Mouse (Mus musculus): ENCODE measurements around the gene 2410131K14Rik.

The 2410131K14Rik gene

DNA sequence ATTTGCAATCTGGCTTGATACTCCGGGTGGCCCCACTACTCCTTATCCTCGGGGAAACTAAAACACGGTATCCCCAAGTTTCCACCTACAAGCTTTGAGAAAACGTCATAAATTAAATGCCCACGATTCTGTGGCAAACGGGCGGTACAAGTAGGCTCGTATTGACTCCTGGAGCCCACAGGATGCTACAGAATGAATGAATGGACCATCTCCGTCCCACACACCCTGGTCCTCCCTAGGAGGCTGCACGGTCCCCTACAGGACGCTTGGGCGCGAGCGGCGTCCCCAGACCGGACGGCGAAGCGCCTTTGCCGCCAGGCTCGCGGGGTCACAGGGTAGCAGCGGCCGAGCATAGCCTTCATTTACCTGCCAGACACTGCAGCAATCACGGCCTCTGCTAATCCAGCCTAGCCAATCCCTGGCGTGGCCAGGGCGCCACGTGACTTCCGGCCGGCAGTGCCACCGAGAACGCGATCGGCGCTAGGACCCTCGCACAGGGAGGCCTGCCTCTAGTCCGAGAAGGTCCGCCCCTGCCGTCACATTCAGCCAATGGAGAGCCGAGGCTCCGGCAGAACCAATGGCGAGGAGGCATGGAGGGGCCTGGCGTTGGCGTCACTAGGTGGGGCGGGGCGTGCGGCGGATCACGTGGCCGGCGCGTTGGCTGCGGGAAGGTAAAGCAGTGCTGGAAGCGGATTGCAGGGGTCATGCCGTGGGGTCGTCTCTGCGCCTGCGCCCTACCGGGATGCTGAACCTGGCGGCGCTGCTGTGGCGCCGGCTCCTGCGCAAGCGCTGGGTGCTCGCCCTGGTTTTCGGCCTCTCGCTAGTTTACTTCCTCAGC, at the start of gene 2410131K14Rik, which contains the start of gene Rnft2:
Gene 2410131K14Rik (plus strand): TSS at position 622 of the 838 bp plus-strand sequence.
Gene Rnft2 (minus strand): TSS at position 511 of the 838 bp plus-strand sequence.
- peak; percentile 100 for DNase-seq

DNA sequence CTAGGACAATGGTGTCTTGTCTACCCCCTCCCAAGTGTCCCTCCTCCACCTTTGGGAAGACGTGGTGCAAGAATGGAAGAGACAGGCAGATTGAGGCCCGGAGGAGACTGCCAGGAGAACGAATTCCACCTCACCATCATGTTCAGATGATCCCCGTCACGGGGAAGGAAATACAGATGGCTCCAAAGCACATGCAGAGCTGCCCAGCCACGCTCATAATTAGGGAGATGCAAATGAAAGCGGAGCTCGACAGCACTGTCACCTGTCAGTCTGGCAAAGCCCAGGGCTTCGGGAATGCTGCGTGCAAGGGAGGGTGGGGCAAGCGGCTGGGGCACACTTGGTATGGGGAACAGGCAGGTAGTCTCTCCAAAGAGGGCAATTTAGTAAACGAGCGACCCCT, 47.6 kb upstream of the 2410131K14Rik start:
- no peak for DNase-seq

- DNase-seq, result no peak
Observed at GRCm38 (mm10) chr5:118199670-118200069, 45.4 kb upstream of the 2410131K14Rik start.

DNA sequence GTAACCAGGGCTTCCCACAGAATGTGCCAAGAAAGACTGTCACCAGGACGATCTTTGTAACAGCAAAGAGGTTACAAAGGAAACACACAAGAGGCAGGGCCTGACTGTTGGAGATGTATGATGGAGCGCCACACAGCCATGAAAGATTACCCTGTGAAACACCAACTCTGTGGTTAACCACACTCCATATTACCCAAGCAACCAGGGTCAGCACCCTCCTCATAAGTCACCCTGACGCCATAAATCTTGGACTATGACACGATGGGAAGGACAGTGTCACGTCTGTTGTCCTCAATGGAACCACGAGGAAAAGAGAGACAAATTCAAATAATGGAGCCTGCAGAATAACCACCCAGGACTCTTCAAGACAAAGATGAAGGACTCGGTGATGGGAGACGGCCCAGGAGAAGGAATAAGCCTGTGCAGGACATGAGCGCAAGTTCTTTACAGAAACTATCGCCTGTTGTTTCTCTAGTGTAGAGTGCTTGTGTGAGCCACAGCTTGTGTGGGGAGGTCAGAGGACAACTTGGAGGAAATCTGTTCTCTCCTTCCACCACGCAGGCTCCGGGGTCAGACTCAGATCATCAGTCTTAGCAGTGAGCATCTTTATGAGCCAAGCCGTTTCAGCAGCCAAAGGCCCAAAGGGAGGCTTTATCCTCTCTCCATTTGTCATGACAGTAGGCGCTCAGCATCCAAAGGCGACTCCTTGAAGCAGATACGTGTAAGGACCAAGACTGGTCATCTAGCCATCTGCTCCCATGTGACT, 40.2 kb upstream of the 2410131K14Rik start:
- DNase-seq, result peak in 1 of 2 experiments; percentile 4

DNA sequence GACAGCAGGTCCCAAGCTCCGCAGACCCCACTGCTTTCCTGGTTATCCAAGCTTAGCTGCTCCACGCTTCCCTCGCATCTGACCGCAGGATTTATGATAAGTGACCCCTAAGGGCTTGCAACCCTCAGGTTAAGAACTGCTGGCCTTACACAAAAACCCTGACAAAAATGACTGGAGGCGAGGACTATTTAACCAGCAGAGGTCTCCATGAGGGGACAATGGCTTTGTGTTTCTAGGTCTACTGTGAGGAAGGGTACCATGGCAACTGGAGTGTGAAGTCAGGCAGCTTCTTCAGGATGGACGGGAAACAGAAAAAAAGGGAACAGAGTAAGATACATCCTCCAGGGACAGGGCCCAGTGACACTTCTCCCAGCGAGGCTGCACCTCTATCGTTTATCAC, 39.2 kb upstream of the 2410131K14Rik start:
- DNase-seq, result no peak

- DNase-seq, result no peak
Observed at GRCm38 (mm10) chr5:118214012-118214411, 31.0 kb upstream of the 2410131K14Rik start.

DNA sequence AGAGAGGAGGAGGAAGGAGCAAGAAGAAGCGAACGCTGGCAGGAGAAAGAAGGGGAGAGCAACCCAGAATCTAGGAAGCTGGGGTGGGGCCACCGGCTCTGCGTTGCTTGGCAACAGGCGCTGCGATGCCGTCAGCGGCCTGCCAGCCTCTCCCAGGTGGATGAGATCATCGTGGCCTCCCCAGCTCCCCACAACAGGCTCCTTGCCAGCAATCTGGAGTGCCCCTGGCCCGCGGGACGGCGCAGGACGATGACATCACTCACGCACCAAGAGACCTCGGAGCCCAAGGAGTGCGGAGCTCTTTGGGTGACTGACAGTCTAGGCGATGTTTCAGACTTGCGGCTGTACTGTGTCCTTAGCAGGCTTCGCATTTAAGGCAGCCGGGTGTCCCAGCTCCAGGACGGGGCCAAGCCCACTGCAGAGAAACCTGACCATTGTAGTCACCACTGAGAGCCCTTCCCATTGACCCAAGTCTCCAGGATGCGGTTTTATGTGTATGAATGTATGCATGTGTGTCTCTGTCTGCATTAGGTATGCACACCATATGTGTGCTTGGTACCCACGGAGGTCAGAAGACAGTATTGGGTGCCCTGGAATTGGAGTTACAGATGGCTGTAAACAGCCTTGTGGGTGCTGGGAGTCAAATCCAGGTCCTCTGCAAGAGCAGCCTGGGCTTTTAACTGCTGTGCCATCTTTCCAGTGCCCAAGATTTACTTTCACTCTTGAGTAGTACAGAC, 30.4 kb upstream of the 2410131K14Rik start:
- DNase-seq, result peak; percentile 19 to 29

GRCm38 (mm10) chr5:118217410-118217809, 27.6 kb upstream of the 2410131K14Rik start:
- no peak for DNase-seq

- DNase-seq, result no peak
Observed at GRCm38 (mm10) chr5:118223142-118223757, 21.8 kb upstream of the 2410131K14Rik start.

DNA sequence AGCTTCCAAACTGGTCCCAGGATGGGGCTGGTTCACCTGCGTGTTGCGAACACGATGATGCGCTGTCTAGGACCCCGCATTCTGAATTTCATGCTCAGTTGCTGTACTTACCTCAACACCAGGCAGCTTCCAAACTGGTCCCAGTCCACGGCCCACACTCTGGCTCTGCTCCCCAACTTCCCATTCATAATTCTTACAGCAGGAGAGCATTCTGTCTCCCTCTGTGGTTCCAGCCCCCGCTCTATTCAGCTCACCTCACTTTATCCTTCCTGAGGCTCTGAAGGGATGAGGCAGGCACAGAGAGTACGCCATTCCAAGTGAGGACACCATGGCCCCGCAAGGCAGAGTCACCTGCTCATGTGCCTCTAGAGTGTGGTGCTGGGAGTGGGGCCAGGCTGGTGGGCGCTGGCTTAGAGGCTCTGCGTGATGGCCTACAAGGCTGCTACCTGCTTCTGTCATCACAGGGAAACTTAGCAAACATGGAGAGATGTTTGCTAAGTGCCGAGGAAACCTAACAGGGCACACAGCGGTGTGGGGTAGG, 14.9 kb upstream of the 2410131K14Rik start:
- no peak for DNase-seq

- no peak for DNase-seq
Observed at GRCm38 (mm10) chr5:118236891-118237290, 8.1 kb upstream of the 2410131K14Rik start.

DNA sequence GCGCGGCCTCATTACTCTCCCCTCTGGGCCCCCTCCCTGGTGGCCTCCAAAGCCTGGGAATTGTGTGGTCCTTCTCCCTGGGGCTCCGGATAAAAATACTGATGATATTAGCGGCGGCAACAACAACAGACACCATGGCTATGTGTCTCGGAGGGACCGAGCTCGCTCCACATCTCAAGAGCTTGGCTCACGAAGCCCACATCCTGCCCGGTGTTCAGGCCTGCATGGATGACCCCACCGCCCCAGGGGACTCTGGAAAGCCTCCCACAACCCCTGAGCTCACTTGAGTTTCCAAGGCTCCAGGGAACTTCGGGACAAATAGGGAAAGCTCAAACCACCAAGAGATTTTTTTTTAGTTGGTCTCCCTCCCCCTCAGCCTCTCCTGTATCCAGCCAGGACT, 5.4 kb upstream of the 2410131K14Rik start:
- no peak for DNase-seq

GRCm38 (mm10) chr5:118245606-118246308, 730 bp downstream of the 2410131K14Rik start:
- no peak for DNase-seq

- DNase-seq, result no peak
Observed at GRCm38 (mm10) chr5:118247378-118247777, 2.4 kb downstream of the 2410131K14Rik start.

GRCm38 (mm10) chr5:118250987-118251386, 6.0 kb downstream of the 2410131K14Rik start:
- no peak for DNase-seq

GRCm38 (mm10) chr5:118253551-118253950, 8.5 kb downstream of the 2410131K14Rik start:
- no peak for DNase-seq

DNA sequence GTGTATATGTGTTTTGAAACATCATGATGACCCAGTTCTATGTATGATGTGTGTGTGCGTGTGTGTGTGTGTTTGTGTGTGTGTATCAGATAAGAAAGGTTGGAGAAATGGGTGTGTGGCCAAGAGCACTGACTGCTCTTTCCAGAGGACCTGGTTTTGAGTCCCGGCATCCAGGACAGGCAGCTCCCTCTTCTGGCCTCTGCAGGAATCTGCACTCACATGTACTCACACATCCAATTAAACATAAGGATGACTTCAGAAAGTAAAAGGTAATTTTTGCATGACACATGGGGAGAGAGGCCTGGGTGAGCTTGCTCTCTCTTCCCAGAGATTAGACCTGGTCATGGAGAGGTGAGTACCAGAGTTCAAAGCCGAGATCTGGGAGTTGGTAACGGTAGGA, 12.0 kb downstream of the 2410131K14Rik start:
- DNase-seq, result no peak

DNA sequence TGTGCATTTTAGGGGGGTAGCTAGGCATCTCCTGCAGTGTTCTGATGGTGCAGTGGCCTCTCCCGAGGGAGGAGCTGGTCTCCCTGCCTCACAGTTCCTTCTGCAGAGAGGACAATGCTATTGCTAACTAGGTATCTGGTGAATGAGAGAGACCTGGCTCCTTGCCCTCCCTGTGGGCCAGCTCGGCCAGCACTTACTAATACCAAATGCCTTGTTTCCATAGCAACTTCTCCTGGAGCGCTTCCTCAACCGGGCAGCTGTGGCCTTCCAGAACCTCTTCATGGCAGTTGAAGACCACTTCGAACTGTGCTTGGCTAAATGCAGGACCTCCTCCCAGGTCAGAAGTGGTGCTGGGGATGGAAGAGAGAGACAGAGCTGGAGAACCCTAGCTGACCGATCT, 14.1 kb downstream of the 2410131K14Rik start:
- DNase-seq, result no peak

- DNase-seq, result no peak
Observed at GRCm38 (mm10) chr5:118259636-118260035, 14.6 kb downstream of the 2410131K14Rik start.

DNA sequence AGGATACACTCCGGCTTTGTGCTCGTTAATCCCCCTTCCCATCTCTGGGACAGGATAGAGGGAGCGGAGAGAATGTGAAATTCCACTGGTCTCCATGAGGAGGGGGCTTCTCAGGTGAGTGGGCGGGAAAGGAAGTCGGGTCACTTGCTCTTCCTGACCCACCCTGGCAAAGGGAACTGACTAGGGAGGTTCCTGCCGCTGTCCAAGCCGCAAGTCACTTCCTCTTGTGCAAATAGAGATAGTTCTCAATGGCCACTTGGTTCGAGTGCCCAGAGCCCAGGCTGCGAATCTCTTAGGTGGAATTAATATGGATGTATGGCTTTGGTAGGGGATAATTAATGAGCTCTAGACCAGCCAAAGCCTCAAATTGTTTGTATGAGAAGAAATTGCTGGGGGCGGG, 15.0 kb downstream of the 2410131K14Rik start:
- DNase-seq, result no peak

DNA sequence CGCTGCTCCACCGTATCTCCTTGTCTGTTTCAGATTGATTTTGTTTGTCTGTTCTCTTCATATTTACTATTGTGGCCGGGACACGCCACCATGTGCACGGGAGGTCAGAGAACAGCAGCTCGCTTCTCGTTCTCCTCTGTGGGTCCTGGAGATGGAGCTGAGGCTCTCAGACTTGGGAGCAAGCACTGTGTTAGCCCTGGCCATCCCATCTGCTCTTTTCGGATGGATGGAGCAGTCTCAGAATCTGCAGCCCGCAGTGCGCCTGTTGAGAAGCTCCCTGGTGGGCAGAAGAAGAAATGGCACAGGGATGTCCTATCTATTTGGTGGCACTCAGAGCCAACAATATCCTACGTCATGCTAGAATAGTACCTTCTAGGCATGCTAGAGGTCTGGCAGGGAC, 15.6 kb downstream of the 2410131K14Rik start:
- DNase-seq, result no peak

DNA sequence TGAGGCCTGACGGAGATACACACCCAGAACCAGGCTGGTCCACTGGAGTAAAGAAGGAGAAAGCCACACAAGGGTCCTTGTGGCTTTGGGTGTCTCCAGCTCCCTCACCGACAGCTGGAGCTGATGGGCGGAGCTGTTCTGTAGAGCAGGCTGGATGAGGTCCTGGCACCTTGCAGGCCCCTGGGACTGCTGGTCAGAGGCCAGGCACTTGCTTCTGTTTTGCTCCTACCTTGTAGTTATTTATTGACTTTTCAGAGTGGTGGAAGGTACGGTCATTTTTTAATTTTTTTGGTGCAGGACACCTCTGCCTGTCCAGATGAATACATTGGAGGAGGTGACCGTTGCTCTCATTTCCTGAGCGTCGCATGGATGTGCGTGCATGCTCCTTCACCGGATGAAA, 16.2 kb downstream of the 2410131K14Rik start:
- DNase-seq, result peak; percentile 65 to 76
